Mouse (Mus musculus): Measurements from ENCODE around the gene Dapk3. TPM values are rescaled to one million over a fixed set of nuclear protein-coding genes. Genes with fewer than 3 reads are reported as not detected.

The Dapk3 gene
- polyA plus RNA-seq, 1 experiment from 2014 or later: 45.6 TPM

- Histone ChIP-seq H3K27ac (ENCODE audit: low read depth, low read length) (peak overlapping the region; percentile 88; the same call in 1 of the 2 replicates), H3K4me2 (peak overlapping the region; percentile 99), H3K9ac (ENCODE audit: low read depth, low read length) (peak overlapping the region; percentile 89), H3K27me3 (replicated peaks; ENCODE audit: control insufficient read depth, insufficient read depth, low read length) (peaks cover 3% of the 10 kb centered on the region), H3K9me3 (ENCODE audit: control insufficient read depth, low read length) (no peaks in the 10 kb centered on the region), H3K4me1 (replicated peaks; ENCODE audit: control insufficient read depth, insufficient read depth, low read length) (peaks cover 60% of the 10 kb centered on the region), H3K4me3 (ENCODE audit: low read depth, low read length) (peak overlapping the region; percentile 97), H3K36me3 (ENCODE audit: control insufficient read depth, insufficient read depth, low read length) (peaks cover 8% of the 10 kb centered on the region)
- WGBS: 51% methylated on average over 11 of the region's 11 CpGs
- DNase-seq (ENCODE audit: low spot score) (no peak), ATAC-seq (replicated peaks; ENCODE audit: low FRiP score) (no peak)
Observed at GRCm38 (mm10) chr10:81138821-81139528, 43.8 kb upstream of the Dapk3 start.

GRCm38 (mm10) chr10:81139529-81139846 is 43.3 kb upstream of the Dapk3 start:
- no peaks in the 10 kb centered on the region for H3K27me3 ChIP-seq (replicated peaks; ENCODE audit: control insufficient read depth, insufficient read depth, low read length)
- peak overlapping the region; percentile 89 for H3K9ac ChIP-seq (ENCODE audit: low read depth, low read length)
- H3K4me3 ChIP-seq (ENCODE audit: low read depth, low read length): peak overlapping the region; percentile 97
- H3K4me1 ChIP-seq (replicated peaks; ENCODE audit: control insufficient read depth, insufficient read depth, low read length): peaks cover 56% of the 10 kb centered on the region
- 61% methylated on average over 4 of the region's 4 CpGs for WGBS
- peak overlapping the region; percentile 99 for H3K4me2 ChIP-seq
- no peaks in the 10 kb centered on the region for H3K9me3 ChIP-seq (ENCODE audit: control insufficient read depth, low read length)
- H3K27ac ChIP-seq (ENCODE audit: low read depth, low read length): no peak overlapping the region
- DNase-seq (ENCODE audit: low spot score): no peak
- ATAC-seq (replicated peaks; ENCODE audit: low FRiP score): no peak
- H3K36me3 ChIP-seq (ENCODE audit: control insufficient read depth, insufficient read depth, low read length): peaks cover 13% of the 10 kb centered on the region

GRCm38 (mm10) chr10:81140005-81140404 is 42.8 kb upstream of the Dapk3 start:
- H3K9ac ChIP-seq (ENCODE audit: low read depth, low read length): peak overlapping the region; percentile 89
- peaks cover 18% of the 10 kb centered on the region for H3K36me3 ChIP-seq (ENCODE audit: control insufficient read depth, insufficient read depth, low read length)
- H3K27ac ChIP-seq (ENCODE audit: low read depth, low read length): peak overlapping the region; percentile 32; the same call in 1 of the 2 replicates
- peak overlapping the region; percentile 97 for H3K4me3 ChIP-seq (ENCODE audit: low read depth, low read length)
- no peaks in the 10 kb centered on the region for H3K27me3 ChIP-seq (replicated peaks; ENCODE audit: control insufficient read depth, insufficient read depth, low read length)
- H3K4me2 ChIP-seq: peak overlapping the region; percentile 99
- no peaks in the 10 kb centered on the region for H3K9me3 ChIP-seq (ENCODE audit: control insufficient read depth, low read length)
- H3K4me1 ChIP-seq (replicated peaks; ENCODE audit: control insufficient read depth, insufficient read depth, low read length): peaks cover 51% of the 10 kb centered on the region
- 38% methylated on average over 8 of the region's 8 CpGs for WGBS
- no peak for DNase-seq (ENCODE audit: low spot score)
- no peak for ATAC-seq (replicated peaks; ENCODE audit: low FRiP score)

DNA sequence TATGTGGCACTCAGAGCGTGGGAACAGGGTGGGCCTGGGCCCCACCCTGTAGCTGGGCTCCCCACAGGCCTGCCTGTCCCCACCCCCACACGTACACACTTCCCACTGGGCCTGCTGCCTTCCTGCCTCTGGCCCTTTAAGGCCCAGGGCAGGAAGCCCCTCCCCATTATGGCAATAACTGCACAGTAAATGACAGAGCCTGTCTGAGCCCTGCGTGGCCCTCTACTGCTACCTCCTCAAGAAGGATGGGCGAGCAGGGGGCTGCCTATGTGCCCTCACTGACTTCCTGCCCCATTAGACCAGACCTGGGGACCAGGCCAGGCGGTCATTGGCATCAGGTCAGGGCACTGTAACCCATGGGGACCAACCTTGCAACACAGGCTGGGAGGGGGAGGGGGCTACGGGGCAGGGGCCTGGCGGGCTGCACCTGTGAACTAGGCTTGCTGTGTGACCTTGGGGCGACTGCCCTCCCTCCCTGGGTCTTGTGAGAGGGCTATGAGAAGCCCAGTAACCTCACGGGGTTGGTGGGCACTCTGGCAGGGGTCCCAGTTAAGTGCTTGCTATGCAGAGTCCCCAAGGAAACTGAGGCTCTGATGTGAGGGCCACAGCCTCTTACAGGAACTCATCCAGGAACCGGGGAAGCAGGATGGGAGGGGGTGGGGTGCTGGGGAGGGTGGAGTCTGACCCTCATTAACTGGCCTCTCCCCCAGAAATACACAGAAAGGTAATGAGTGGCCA is 41.9 kb upstream of the Dapk3 start:
- DNase-seq (ENCODE audit: low spot score): no peak
- no peaks in the 10 kb centered on the region for H3K27me3 ChIP-seq (replicated peaks; ENCODE audit: control insufficient read depth, insufficient read depth, low read length)
- 52% methylated on average over 10 of the region's 10 CpGs for WGBS
- peaks cover 27% of the 10 kb centered on the region for H3K36me3 ChIP-seq (ENCODE audit: control insufficient read depth, insufficient read depth, low read length)
- H3K27ac ChIP-seq (ENCODE audit: low read depth, low read length): peak overlapping the region; percentile 42; the same call in 1 of the 2 replicates
- H3K4me2 ChIP-seq: peak overlapping the region; percentile 99
- no peaks in the 10 kb centered on the region for H3K9me3 ChIP-seq (ENCODE audit: control insufficient read depth, low read length)
- H3K4me3 ChIP-seq (ENCODE audit: low read depth, low read length): peak overlapping the region; percentile 97
- H3K9ac ChIP-seq (ENCODE audit: low read depth, low read length): peak overlapping the region; percentile 89
- H3K4me1 ChIP-seq (replicated peaks; ENCODE audit: control insufficient read depth, insufficient read depth, low read length): peaks cover 44% of the 10 kb centered on the region
- no peak for ATAC-seq (replicated peaks; ENCODE audit: low FRiP score)

DNA sequence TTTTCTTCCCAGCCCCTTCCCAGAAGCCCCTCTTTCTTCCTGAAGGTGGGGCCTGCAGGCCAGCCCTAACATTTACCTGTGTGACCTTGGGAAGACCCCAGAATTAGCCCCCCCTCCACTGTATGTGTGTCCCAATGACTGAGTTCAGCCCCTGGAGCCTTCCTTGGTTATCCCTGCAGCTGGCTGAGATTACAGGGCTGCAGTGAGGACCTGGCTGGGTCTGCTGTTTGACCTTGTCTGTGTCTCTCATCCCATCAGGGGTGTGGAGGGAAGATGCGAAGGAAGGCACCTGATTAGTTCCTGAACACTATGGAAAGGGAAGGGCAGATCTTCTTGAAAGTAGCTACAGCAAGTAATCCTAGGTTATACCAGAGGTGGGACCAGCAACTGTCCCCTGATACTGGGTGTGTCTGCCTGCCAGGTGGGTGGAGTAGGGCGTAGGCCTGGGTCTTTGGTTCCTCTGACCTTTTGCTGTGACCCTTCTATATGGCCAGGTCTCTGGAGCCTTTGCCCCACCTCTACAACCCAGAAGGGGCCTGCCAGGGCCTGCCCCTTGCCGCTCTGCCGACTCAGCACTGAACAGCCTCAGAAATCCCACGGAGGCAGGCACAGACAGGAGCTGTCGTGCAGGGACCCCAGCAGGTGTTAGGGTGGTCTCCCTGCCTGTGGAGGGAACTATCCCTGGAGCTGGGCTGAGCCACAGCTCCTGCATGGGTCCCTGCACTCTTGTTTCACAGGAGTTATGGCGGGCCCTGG is 41.2 kb upstream of the Dapk3 start:
- 74% methylated on average over 7 of the region's 7 CpGs for WGBS
- Histone ChIP-seq H3K4me2 (peak overlapping the region; percentile 99), H3K27ac (ENCODE audit: low read depth, low read length) (0 out of 2 replicates have a peak overlapping the region, but pooled peaks have one; percentile 3), H3K4me1 (replicated peaks; ENCODE audit: control insufficient read depth, insufficient read depth, low read length) (peaks cover 44% of the 10 kb centered on the region), H3K9me3 (ENCODE audit: control insufficient read depth, low read length) (no peaks in the 10 kb centered on the region), H3K27me3 (replicated peaks; ENCODE audit: control insufficient read depth, insufficient read depth, low read length) (no peaks in the 10 kb centered on the region), H3K9ac (ENCODE audit: low read depth, low read length) (peak overlapping the region; percentile 89; the same call in 1 of the 2 replicates), H3K4me3 (ENCODE audit: low read depth, low read length) (peak overlapping the region; percentile 97; the same call in 1 of the 2 replicates), H3K36me3 (ENCODE audit: control insufficient read depth, insufficient read depth, low read length) (peaks cover 34% of the 10 kb centered on the region)
- no peak for DNase-seq (ENCODE audit: low spot score)
- ATAC-seq (replicated peaks; ENCODE audit: low FRiP score): no peak

- 78% methylated on average over 5 of the region's 5 CpGs for WGBS
- Histone ChIP-seq H3K9ac (ENCODE audit: low read depth, low read length) (no peak overlapping the region), H3K9me3 (ENCODE audit: control insufficient read depth, low read length) (no peaks in the 10 kb centered on the region), H3K27me3 (replicated peaks; ENCODE audit: control insufficient read depth, insufficient read depth, low read length) (no peaks in the 10 kb centered on the region), H3K4me2 (0 out of 2 replicates have a peak overlapping the region, but pooled peaks have one; percentile 8), H3K27ac (ENCODE audit: low read depth, low read length) (no peak overlapping the region), H3K36me3 (ENCODE audit: control insufficient read depth, insufficient read depth, low read length) (peaks cover 44% of the 10 kb centered on the region), H3K4me1 (replicated peaks; ENCODE audit: control insufficient read depth, insufficient read depth, low read length) (peaks cover 44% of the 10 kb centered on the region), H3K4me3 (ENCODE audit: low read depth, low read length) (no peak overlapping the region)
- DNase-seq (ENCODE audit: low spot score) (no peak), ATAC-seq (replicated peaks; ENCODE audit: low FRiP score) (no peak)
Observed at GRCm38 (mm10) chr10:81142551-81142981, 40.2 kb upstream of the Dapk3 start.

DNA sequence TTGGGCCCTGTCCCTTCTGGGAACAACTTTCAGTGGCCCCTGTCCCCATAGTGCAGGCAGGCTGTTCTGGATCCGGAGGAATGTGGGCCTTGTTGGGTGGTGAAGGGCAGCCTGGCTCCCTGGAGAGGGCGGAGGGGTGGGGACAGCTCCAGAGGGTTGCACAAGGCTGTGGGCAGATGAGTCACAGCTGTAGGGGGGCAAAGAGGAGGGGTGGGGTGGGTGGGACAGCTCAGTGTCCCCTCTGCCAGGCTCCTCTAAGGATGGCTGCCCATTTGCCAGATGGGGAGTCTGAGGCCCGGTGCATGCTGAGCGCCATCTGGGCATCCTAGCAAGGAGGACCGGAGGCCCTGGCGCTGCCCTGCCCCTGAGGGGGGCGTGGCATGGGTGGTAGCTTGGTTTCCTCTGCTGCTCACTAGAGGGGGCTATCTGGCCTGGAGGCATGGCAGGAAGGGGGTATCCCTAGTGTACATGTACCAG is 39.6 kb upstream of the Dapk3 start:
- 95% methylated on average over 7 of the region's 7 CpGs for WGBS
- Histone ChIP-seq H3K9me3 (ENCODE audit: control insufficient read depth, low read length) (no peaks in the 10 kb centered on the region), H3K4me2 (no peak overlapping the region), H3K27me3 (replicated peaks; ENCODE audit: control insufficient read depth, insufficient read depth, low read length) (no peaks in the 10 kb centered on the region), H3K9ac (ENCODE audit: low read depth, low read length) (no peak overlapping the region), H3K4me1 (replicated peaks; ENCODE audit: control insufficient read depth, insufficient read depth, low read length) (peaks cover 44% of the 10 kb centered on the region), H3K36me3 (ENCODE audit: control insufficient read depth, insufficient read depth, low read length) (peaks cover 50% of the 10 kb centered on the region), H3K27ac (ENCODE audit: low read depth, low read length) (no peak overlapping the region), H3K4me3 (ENCODE audit: low read depth, low read length) (no peak overlapping the region)
- no peak for DNase-seq (ENCODE audit: low spot score)
- no peak for ATAC-seq (replicated peaks; ENCODE audit: low FRiP score)

DNA sequence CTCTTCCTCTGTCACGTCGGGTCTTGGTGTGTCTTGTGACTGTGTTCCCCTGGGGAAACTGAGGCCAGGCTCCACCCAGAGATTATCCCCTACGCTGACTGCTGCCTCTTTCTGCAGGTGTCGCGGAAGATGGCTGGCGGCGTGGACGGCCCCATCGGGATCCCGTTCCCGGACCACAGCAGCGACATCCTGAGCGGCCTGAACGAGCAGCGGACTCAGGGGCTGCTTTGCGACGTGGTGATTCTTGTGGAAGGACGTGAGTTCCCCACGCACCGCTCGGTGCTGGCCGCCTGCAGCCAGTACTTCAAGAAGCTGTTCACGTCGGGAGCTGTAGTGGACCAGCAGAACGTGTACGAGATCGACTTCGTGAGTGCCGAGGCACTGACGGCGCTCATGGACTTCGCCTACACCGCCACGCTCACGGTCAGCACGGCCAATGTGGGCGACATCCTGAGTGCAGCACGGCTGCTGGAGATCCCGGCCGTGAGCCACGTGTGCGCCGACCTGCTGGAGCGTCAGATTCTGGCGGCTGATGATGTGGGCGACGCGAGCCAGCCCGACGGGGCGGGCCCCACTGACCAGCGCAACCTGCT is 38.9 kb upstream of the Dapk3 start:
- 94% methylated on average over 52 of the region's 52 CpGs for WGBS
- no peak overlapping the region for H3K27ac ChIP-seq (ENCODE audit: low read depth, low read length)

More for the DNA sequence above, 38.9 kb upstream of the Dapk3 start:
- Histone ChIP-seq H3K36me3 (ENCODE audit: control insufficient read depth, insufficient read depth, low read length) (peaks cover 57% of the 10 kb centered on the region), H3K9me3 (ENCODE audit: control insufficient read depth, low read length) (no peaks in the 10 kb centered on the region), H3K4me1 (replicated peaks; ENCODE audit: control insufficient read depth, insufficient read depth, low read length) (peaks cover 39% of the 10 kb centered on the region), H3K9ac (ENCODE audit: low read depth, low read length) (no peak overlapping the region), H3K4me3 (ENCODE audit: low read depth, low read length) (no peak overlapping the region), H3K4me2 (no peak overlapping the region), H3K27me3 (replicated peaks; ENCODE audit: control insufficient read depth, insufficient read depth, low read length) (no peaks in the 10 kb centered on the region)
- DNase-seq (ENCODE audit: low spot score): no peak
- no peak for ATAC-seq (replicated peaks; ENCODE audit: low FRiP score)

Data from liver, embryonic 11.5 days (tissue).